Mouse (Mus musculus) liver, embryonic 14.5 days (tissue): Measurements from ENCODE around the gene Dut.

ENCODE experiments used
- CTCF ChIP-seq: IDR thresholded peaks from 2 replicates; pipeline ENCODE4 v1.5.1; 2016; ENCODE audit warnings: antibody characterized with exemption, low read depth, control low read depth
- EP300 ChIP-seq: IDR thresholded peaks from 2 replicates; pipeline ENCODE4 v1.6.1; 2016; ENCODE audit warnings: antibody characterized with exemption, low read depth

GRCm38 (mm10) chr2:125249874-125250273, 2.9 kb downstream of the Dut start:
- TF ChIP-seq CTCF (peak; percentile 56), EP300 (no peak)
